Mouse (Mus musculus) heart, embryonic 10.5 days (tissue): ENCODE measurements around the gene Slc2a10. TPM values are rescaled to one million over a fixed set of nuclear protein-coding genes. Genes with fewer than 3 reads are reported as not detected.

ENCODE experiments used
- DNase-seq: peaks from one replicate; pipeline ENCODE4 v3.0.0-alpha.2; 2017; ENCODE audit warnings: low spot score
- H3K27ac ChIP-seq: fragments of 300-500 bp; sonication (generic); 2 replicates; pipeline ENCODE4 v1.5.1; 2016; ENCODE audit warnings: mild to moderate bottlenecking
- H3K27me3 ChIP-seq: fragments of 300-500 bp; sonication (generic); 2 replicates; pipeline ENCODE4 v1.6.1; 2016; ENCODE audit warnings: mild to moderate bottlenecking; ENCODE audit not compliant: poor library complexity, insufficient read depth, severe bottlenecking
- H3K36me3 ChIP-seq: fragments of 300-500 bp; sonication (generic); 2 replicates; pipeline ENCODE4 v1.6.1; 2016; ENCODE audit warnings: mild to moderate bottlenecking, moderate library complexity
- H3K4me1 ChIP-seq: fragments of 300-500 bp; sonication (generic); 2 replicates; pipeline ENCODE4 v1.6.1; 2016; ENCODE audit warnings: mild to moderate bottlenecking
- H3K4me3 ChIP-seq: fragments of 300-500 bp; sonication (generic); 2 replicates; pipeline ENCODE4 v1.5.1; 2016; ENCODE audit warnings: mild to moderate bottlenecking, moderate library complexity
- H3K9me3 ChIP-seq: fragments of 300-500 bp; sonication (generic); 2 replicates; pipeline ENCODE4 v1.6.1; 2016; ENCODE audit warnings: mild to moderate bottlenecking, moderate library complexity
- WGBS: fragments of 180-500 bp; shearing (Covaris S2); methylation state at CpG from one replicate; pipeline ENCODE4 v1.1.7; 2016; 5-methylcytosine and 5-hydroxymethylcytosine counted together
- polyA plus RNA-seq: library from polyadenylated mRNA; unstranded; fragments of >200 nt; fragmentation: Nextera tagmentation; extraction: Ambion mirVana; gene quantifications from 2 replicates; pipeline ENCODE4 v1.2.1, GENCODE M21; 2016

Slc2a10 gene
- polyA plus RNA-seq, 1 experiment from 2014 or later, result 4.6 TPM

GRCm38 (mm10) chr2:165512426-165512825, 8.8 kb downstream of the Slc2a10 start:
- DNase-seq, result no peak
- 62% methylated on average over 7 of the region's 7 CpGs for WGBS
- peaks cover 27% of the 10 kb centered on the region for H3K4me1 ChIP-seq
- no peaks in the 10 kb centered on the region for H3K9me3 ChIP-seq
- peaks cover 19% of the 10 kb centered on the region; the same call in 1 of the 2 replicates for H3K27me3 ChIP-seq
- H3K27ac ChIP-seq, result no peak overlapping the region
- H3K36me3 ChIP-seq, result no peaks in the 10 kb centered on the region
- no peak overlapping the region for H3K4me3 ChIP-seq

GRCm38 (mm10) chr2:165512870-165513600, 9.4 kb downstream of the Slc2a10 start:
- H3K9me3 ChIP-seq, result no peaks in the 10 kb centered on the region

GRCm38 (mm10) chr2:165515178-165515728, 11.7 kb downstream of the Slc2a10 start:
- Histone ChIP-seq H3K9me3 (no peaks in the 10 kb centered on the region), H3K27me3 (peaks cover 30% of the 10 kb centered on the region; the same call in 1 of the 2 replicates), H3K36me3 (no peaks in the 10 kb centered on the region), H3K4me1 (peaks cover 24% of the 10 kb centered on the region), H3K27ac (no peak overlapping the region), H3K4me3 (no peak overlapping the region)
- DNase-seq, result no peak
- WGBS, result 89% methylated on average over 20 of the region's 20 CpGs

More at GRCm38 (mm10) chr2:165512870-165513600, 9.4 kb downstream of the Slc2a10 start:
- H3K36me3 ChIP-seq, result no peaks in the 10 kb centered on the region
- no peak overlapping the region for H3K27ac ChIP-seq
- WGBS, result 42% methylated on average over 11 of the region's 11 CpGs
- DNase-seq, result no peak
- no peak overlapping the region for H3K4me3 ChIP-seq
- peaks cover 22% of the 10 kb centered on the region; the same call in 1 of the 2 replicates for H3K27me3 ChIP-seq
- peaks cover 27% of the 10 kb centered on the region for H3K4me1 ChIP-seq

GRCm38 (mm10) chr2:165525609-165526008, 22.0 kb downstream of the Slc2a10 start:
- Histone ChIP-seq H3K4me3 (no peak overlapping the region), H3K27me3 (peaks cover 21% of the 10 kb centered on the region), H3K36me3 (no peaks in the 10 kb centered on the region), H3K9me3 (peaks cover 2% of the 10 kb centered on the region; the same call in 1 of the 2 replicates), H3K27ac (no peak overlapping the region), H3K4me1 (no peaks in the 10 kb centered on the region)
- WGBS, result 56% methylated on average over 4 of the region's 4 CpGs
- no peak for DNase-seq

GRCm38 (mm10) chr2:165529106-165529505, 25.5 kb downstream of the Slc2a10 start:
- no peak for DNase-seq
- H3K4me1 ChIP-seq, result 0 out of 2 replicates have a peak, but pooled peaks cover 3% of the 10 kb centered on the region
- no peaks in the 10 kb centered on the region for H3K36me3 ChIP-seq
- 21% methylated on average over 8 of the region's 8 CpGs for whole genome bisulfite sequencing
- H3K27ac ChIP-seq, result no peak overlapping the region
- no peaks in the 10 kb centered on the region for H3K9me3 ChIP-seq
- H3K27me3 ChIP-seq, result peaks cover 30% of the 10 kb centered on the region
- H3K4me3 ChIP-seq, result no peak overlapping the region

- WGBS, result 50% methylated on average over 6 of the region's 6 CpGs
- no peaks in the 10 kb centered on the region for H3K9me3 ChIP-seq
Measured at GRCm38 (mm10) chr2:165533789-165534188, 30.2 kb downstream of the Slc2a10 start.

GRCm38 (mm10) chr2:165540975-165541374, 37.4 kb downstream of the Slc2a10 start:
- 80% methylated on average over 3 of the region's 3 CpGs for WGBS
- H3K4me1 ChIP-seq, result peaks cover under 1% of the 10 kb centered on the region; the same call in 1 of the 2 replicates
- H3K36me3 ChIP-seq, result no peaks in the 10 kb centered on the region
- no peak overlapping the region for H3K27ac ChIP-seq
- H3K27me3 ChIP-seq, result peaks cover 28% of the 10 kb centered on the region
- DNase-seq, result no peak
- H3K4me3 ChIP-seq, result no peak overlapping the region
- no peaks in the 10 kb centered on the region for H3K9me3 ChIP-seq

More at GRCm38 (mm10) chr2:165533789-165534188, 30.2 kb downstream of the Slc2a10 start:
- peaks cover 17% of the 10 kb centered on the region for H3K27me3 ChIP-seq
- no peaks in the 10 kb centered on the region for H3K36me3 ChIP-seq
- no peak for DNase-seq
- H3K4me3 ChIP-seq, result no peak overlapping the region
- H3K27ac ChIP-seq, result no peak overlapping the region
- 0 out of 2 replicates have a peak, but pooled peaks cover 4% of the 10 kb centered on the region for H3K4me1 ChIP-seq

- H3K27me3 ChIP-seq, result peaks cover 30% of the 10 kb centered on the region
- H3K4me3 ChIP-seq, result no peak overlapping the region
- no peak overlapping the region for H3K27ac ChIP-seq
- no peak for DNase-seq
- no peaks in the 10 kb centered on the region for H3K36me3 ChIP-seq
- 59% methylated on average over 13 of the region's 13 CpGs for WGBS
- H3K9me3 ChIP-seq, result no peaks in the 10 kb centered on the region
- H3K4me1 ChIP-seq, result peaks cover 7% of the 10 kb centered on the region; the same call in 1 of the 2 replicates
Measured at GRCm38 (mm10) chr2:165542939-165543669, 39.5 kb downstream of the Slc2a10 start.

- Histone ChIP-seq H3K36me3 (no peaks in the 10 kb centered on the region), H3K4me3 (no peak overlapping the region), H3K27me3 (peaks cover 35% of the 10 kb centered on the region), H3K9me3 (no peaks in the 10 kb centered on the region), H3K27ac (no peak overlapping the region), H3K4me1 (peaks cover 7% of the 10 kb centered on the region; the same call in 1 of the 2 replicates)
- no peak for DNase-seq
- 85% methylated on average over 10 of the region's 10 CpGs for WGBS
Measured at GRCm38 (mm10) chr2:165543670-165544016, 40.1 kb downstream of the Slc2a10 start.

- Histone ChIP-seq H3K27me3 (peaks cover 45% of the 10 kb centered on the region), H3K4me1 (peaks cover 7% of the 10 kb centered on the region; the same call in 1 of the 2 replicates), H3K4me3 (no peak overlapping the region), H3K27ac (no peak overlapping the region), H3K9me3 (no peaks in the 10 kb centered on the region), H3K36me3 (no peaks in the 10 kb centered on the region)
- 97% methylated on average over 2 of the region's 2 CpGs for WGBS
- no peak for DNase-seq
Measured at GRCm38 (mm10) chr2:165545687-165546086, 42.1 kb downstream of the Slc2a10 start.

- Histone ChIP-seq H3K27me3 (peaks cover 48% of the 10 kb centered on the region), H3K4me1 (peaks cover 7% of the 10 kb centered on the region; the same call in 1 of the 2 replicates), H3K27ac (no peak overlapping the region), H3K9me3 (no peaks in the 10 kb centered on the region), H3K36me3 (no peaks in the 10 kb centered on the region), H3K4me3 (no peak overlapping the region)
- no peak for DNase-seq
- 40% methylated on average over 8 of the region's 8 CpGs for WGBS
Measured at GRCm38 (mm10) chr2:165546341-165546740, 42.8 kb downstream of the Slc2a10 start.

GRCm38 (mm10) chr2:165547410-165547809, 43.8 kb downstream of the Slc2a10 start:
- WGBS, result 45% methylated on average over 9 of the region's 9 CpGs
- Histone ChIP-seq H3K4me3 (no peak overlapping the region), H3K27ac (no peak overlapping the region), H3K4me1 (peaks cover 7% of the 10 kb centered on the region; the same call in 1 of the 2 replicates), H3K36me3 (no peaks in the 10 kb centered on the region), H3K9me3 (no peaks in the 10 kb centered on the region), H3K27me3 (peaks cover 52% of the 10 kb centered on the region)
- no peak for DNase-seq

- Histone ChIP-seq H3K27ac (no peak overlapping the region), H3K4me1 (peaks cover 7% of the 10 kb centered on the region; the same call in 1 of the 2 replicates), H3K4me3 (no peak overlapping the region), H3K9me3 (no peaks in the 10 kb centered on the region), H3K27me3 (peaks cover 51% of the 10 kb centered on the region), H3K36me3 (no peaks in the 10 kb centered on the region)
- WGBS, result 75% methylated on average over 6 of the region's 6 CpGs
- no peak for DNase-seq
Measured at GRCm38 (mm10) chr2:165548627-165549026, 45.0 kb downstream of the Slc2a10 start.
